Mouse (Mus musculus) limb, embryonic 13.5 days (tissue): Measurements from ENCODE around the gene Elovl3. TPM values are rescaled to one million over a fixed set of nuclear protein-coding genes. Genes with fewer than 3 reads are reported as not detected.

Experiments used
- ATAC-seq: fragments of 200-750 bp; cut with Nextera tagmentation; 2 replicates; pipeline ENCODE4 v1.8.0; 2017; ENCODE audit warnings: low read depth, moderate number of reproducible peaks, moderate TSS enrichment; ENCODE audit not compliant: low FRiP score
- H3K27ac ChIP-seq: fragments of 300-500 bp; sonication (generic); 2 replicates; pipeline ENCODE4 v1.5.1; 2015; ENCODE audit warnings: inconsistent platforms, mild to moderate bottlenecking, moderate library complexity
- H3K27me3 ChIP-seq: fragments of 300-500 bp; sonication (generic); 2 replicates; pipeline ENCODE4 v1.6.1; 2015; ENCODE audit warnings: mild to moderate bottlenecking, inconsistent platforms
- H3K36me3 ChIP-seq: fragments of 300-500 bp; sonication (generic); 2 replicates; pipeline ENCODE4 v1.6.1; 2015; ENCODE audit warnings: inconsistent platforms, mild to moderate bottlenecking, moderate library complexity
- H3K4me1 ChIP-seq: fragments of 300-500 bp; sonication (generic); 2 replicates; pipeline ENCODE4 v1.6.1; 2015; ENCODE audit warnings: inconsistent platforms
- H3K4me2 ChIP-seq: fragments of 300-500 bp; sonication (generic); replicated peaks from 2 replicates; pipeline ENCODE4 v1.6.1; 2015; ENCODE audit warnings: inconsistent platforms, mild to moderate bottlenecking, moderate library complexity
- H3K4me3 ChIP-seq: fragments of 300-500 bp; sonication (generic); 2 replicates; pipeline ENCODE4 v1.5.1; 2015; ENCODE audit warnings: moderate library complexity, mild to moderate bottlenecking, inconsistent platforms
- H3K9ac ChIP-seq: fragments of 300-500 bp; sonication (generic); 2 replicates; pipeline ENCODE4 v1.6.1; 2015; ENCODE audit warnings: mild to moderate bottlenecking, inconsistent platforms
- H3K9me3 ChIP-seq: fragments of 300-500 bp; sonication (generic); 2 replicates; pipeline ENCODE4 v1.6.1; 2016; ENCODE audit warnings: inconsistent platforms
- WGBS: fragments of 180-500 bp; shearing (Covaris S2); methylation state at CpG from one replicate; pipeline ENCODE4 v1.1.7; 2015; 5-methylcytosine and 5-hydroxymethylcytosine counted together
- polyA plus RNA-seq: library from polyadenylated mRNA; unstranded; fragments of >200 nt; fragmentation: Nextera tagmentation; extraction: Ambion mirVana; gene quantifications from 2 replicates; pipeline ENCODE4 v1.2.1, GENCODE M21; 2015

Gene Elovl3
- polyA plus RNA-seq, 1 experiment from 2014 or later = 0.59 TPM

- H3K4me1 ChIP-seq = 0 out of 2 replicates have a peak, but pooled peaks cover 4% of the 10 kb centered on the region
- no peak for ATAC-seq
- no peak overlapping the region for H3K27ac ChIP-seq
- no peak overlapping the region for H3K9ac ChIP-seq
- no peak overlapping the region for H3K4me3 ChIP-seq
- WGBS = 74% methylated on average over 5 of the region's 5 CpGs
- no peaks in the 10 kb centered on the region for H3K9me3 ChIP-seq
- H3K4me2 ChIP-seq = no peak overlapping the region
- no peaks in the 10 kb centered on the region for H3K27me3 ChIP-seq
- H3K36me3 ChIP-seq = peaks cover 17% of the 10 kb centered on the region
These were observed 40.8 kb downstream of the Elovl3 start for GRCm38 (mm10) chr19:46172541-46172940.

- Histone ChIP-seq H3K9me3 (no peaks in the 10 kb centered on the region), H3K36me3 (peaks cover 19% of the 10 kb centered on the region), H3K4me1 (0 out of 2 replicates have a peak, but pooled peaks cover 4% of the 10 kb centered on the region), H3K27me3 (no peaks in the 10 kb centered on the region), H3K4me2 (no peak overlapping the region), H3K9ac (no peak overlapping the region), H3K4me3 (no peak overlapping the region), H3K27ac (no peak overlapping the region)
- no peak for ATAC-seq
These were observed 43.5 kb downstream of the Elovl3 start for GRCm38 (mm10) chr19:46175173-46175572.

- Histone ChIP-seq H3K9me3 (no peaks in the 10 kb centered on the region), H3K9ac (no peak overlapping the region), H3K27me3 (no peaks in the 10 kb centered on the region), H3K36me3 (peaks cover 6% of the 10 kb centered on the region), H3K4me1 (0 out of 2 replicates have a peak, but pooled peaks cover 4% of the 10 kb centered on the region), H3K4me3 (no peak overlapping the region), H3K27ac (no peak overlapping the region), H3K4me2 (no peak overlapping the region)
- WGBS = 54% methylated on average over 5 of the region's 5 CpGs
- ATAC-seq = no peak
These were observed 45.3 kb downstream of the Elovl3 start for GRCm38 (mm10) chr19:46177046-46177445.

GRCm38 (mm10) chr19:46180274-46180673, 48.6 kb downstream of the Elovl3 start:
- 0 out of 2 replicates have a peak, but pooled peaks cover 4% of the 10 kb centered on the region for H3K4me1 ChIP-seq
- H3K4me3 ChIP-seq = no peak overlapping the region
- 95% methylated on average over 2 of the region's 2 CpGs for WGBS
- no peaks in the 10 kb centered on the region for H3K9me3 ChIP-seq
- peaks cover 13% of the 10 kb centered on the region for H3K36me3 ChIP-seq
- H3K27ac ChIP-seq = no peak overlapping the region
- ATAC-seq = no peak
- no peak overlapping the region for H3K4me2 ChIP-seq
- H3K9ac ChIP-seq = no peak overlapping the region
- no peaks in the 10 kb centered on the region for H3K27me3 ChIP-seq

GRCm38 (mm10) chr19:46182241-46182640, 50.5 kb downstream of the Elovl3 start:
- Histone ChIP-seq H3K9ac (no peak overlapping the region), H3K36me3 (peaks cover 13% of the 10 kb centered on the region), H3K27me3 (no peaks in the 10 kb centered on the region), H3K4me3 (no peak overlapping the region), H3K4me1 (no peaks in the 10 kb centered on the region), H3K9me3 (no peaks in the 10 kb centered on the region), H3K4me2 (no peak overlapping the region), H3K27ac (no peak overlapping the region)
- 91% methylated on average over 3 of the region's 3 CpGs for WGBS
- ATAC-seq = no peak

Other genes starting within 250 kb of the Elovl3 start
- 20.5 and 22.1 TPM in 2 replicates for gene Armh3, start 133.4 kb upstream of the Elovl3 start, polyA plus RNA-seq
- 7.3 and 8.1 TPM in 2 replicates for gene Hps6, start 128.4 kb upstream of the Elovl3 start, polyA plus RNA-seq
- 37.8 and 42.6 TPM in 2 replicates for gene Pprc1, start 87.0 kb upstream of the Elovl3 start, polyA plus RNA-seq
- gene Ldb1, start 86.7 kb upstream of the Elovl3 start, polyA plus RNA-seq = 114 and 123 TPM in 2 replicates
- 89.1 and 93.5 TPM in 2 replicates for gene Nolc1, start 56.0 kb upstream of the Elovl3 start, polyA plus RNA-seq
- 6.8 and 9.1 TPM in 2 replicates for gene Pitx3, start 16.4 kb downstream of the Elovl3 start, polyA plus RNA-seq
- gene Gbf1, start 20.6 kb downstream of the Elovl3 start, polyA plus RNA-seq = 62.6 and 73.6 TPM in 2 replicates
- gene Nfkb2, start 172.4 kb downstream of the Elovl3 start, polyA plus RNA-seq = 9.4 and 11.1 TPM in 2 replicates
- gene Psd, start 195.3 kb downstream of the Elovl3 start, polyA plus RNA-seq = 4.1 and 4.8 TPM in 2 replicates
- 14.7 and 15.5 TPM in 2 replicates for gene Fbxl15, start 196.3 kb downstream of the Elovl3 start, polyA plus RNA-seq
- 176 and 177 TPM in 2 replicates for gene Cuedc2, start 206.8 kb downstream of the Elovl3 start, polyA plus RNA-seq
- gene Mfsd13a, start 209.2 kb downstream of the Elovl3 start, polyA plus RNA-seq = 3.5 and 4.8 TPM in 2 replicates
- gene 2310034G01Rik, start 218.4 kb downstream of the Elovl3 start, polyA plus RNA-seq = 2.7 TPM in 2 replicates